Mouse (Mus musculus): ENCODE measurements at regions not wholly inside any gene's neighbourhood (a gene's known extent, or its start where the extent isn't known, plus 50 kb on each side); places are given as distances from the start of the nearest gene placed in this dataset.

DNA sequence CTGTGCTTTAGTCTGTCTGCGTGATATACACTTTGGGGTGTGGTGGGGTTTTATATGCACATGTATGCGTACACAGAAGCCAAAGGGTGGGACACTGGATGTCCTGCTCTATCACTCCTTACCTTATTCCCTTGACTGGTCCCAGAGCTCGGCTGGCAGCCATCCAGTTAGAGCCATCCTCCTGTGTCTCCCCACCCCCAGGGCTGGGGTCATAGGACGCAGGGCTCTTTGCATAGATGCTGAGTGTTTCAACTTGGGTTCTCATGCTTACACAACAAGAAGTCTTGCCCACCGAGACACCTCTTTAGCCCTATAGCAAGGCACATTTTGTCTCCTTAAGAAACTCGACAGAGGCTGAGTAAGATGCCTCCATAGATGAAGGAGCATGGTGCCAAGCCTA is 357.2 kb downstream of the Prdm2 start:
- no peak for DNase-seq

GRCm38 (mm10) chr4:142853924-142854323 is 358.9 kb downstream of the Prdm2 start:
- peak; percentile 37 for DNase-seq

DNA sequence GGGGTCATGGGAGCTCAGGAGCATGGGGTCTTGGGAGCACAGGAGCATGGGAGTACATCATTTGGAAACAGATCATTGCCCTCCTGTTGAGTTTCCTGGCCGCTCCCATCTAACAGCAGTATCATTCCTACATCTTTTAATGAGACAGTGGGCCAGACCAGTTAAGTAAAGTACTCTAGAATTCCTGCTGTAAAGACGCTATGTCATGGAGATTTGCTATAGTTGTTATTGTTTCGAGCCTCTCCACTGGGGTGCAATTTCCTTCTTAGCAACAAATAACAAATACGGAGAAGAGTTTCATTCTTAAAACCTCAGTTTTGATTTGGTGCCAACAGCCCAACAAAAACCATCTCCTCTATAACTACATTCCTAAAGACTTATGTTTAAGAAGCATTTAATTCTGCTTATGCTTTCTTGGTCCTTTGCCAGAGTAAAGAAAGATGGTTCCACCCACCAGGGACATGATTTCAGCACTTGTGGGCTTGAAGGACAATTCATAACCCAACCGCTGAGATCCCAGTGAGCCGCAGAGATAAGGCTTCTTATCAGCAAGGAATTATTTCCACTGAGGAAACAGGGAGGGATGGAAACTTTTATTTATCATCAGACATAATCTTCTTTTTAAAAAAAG is 367.6 kb downstream of the Prdm2 start:
- DNase-seq = no peak

GRCm38 (mm10) chr4:142839540-142839939 is 373.3 kb downstream of the Prdm2 start:
- no peak for DNase-seq

- no peak for DNase-seq
These were observed 374.3 kb downstream of the Prdm2 start for GRCm38 (mm10) chr4:142838363-142838964.

DNA sequence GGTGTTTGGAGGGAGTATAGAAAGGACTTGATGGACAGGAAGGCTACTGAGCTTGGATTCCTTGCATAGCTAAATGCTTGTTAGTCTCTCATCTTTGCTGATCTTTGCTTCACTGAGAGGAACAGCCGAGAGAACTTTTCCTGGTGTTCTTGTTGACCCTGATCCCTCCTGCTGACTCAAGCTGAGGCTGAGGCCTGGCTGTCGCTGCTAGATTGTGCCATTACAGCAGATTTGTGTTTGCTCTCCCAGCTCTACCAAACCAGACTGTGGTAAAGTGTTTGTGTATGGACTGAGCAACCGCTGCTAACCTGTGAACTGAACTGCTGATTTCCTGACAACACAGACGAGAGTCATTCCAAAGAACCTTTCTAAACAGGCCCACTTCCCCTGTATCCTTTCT is 375.2 kb downstream of the Prdm2 start:
- DNase-seq = no peak

DNA sequence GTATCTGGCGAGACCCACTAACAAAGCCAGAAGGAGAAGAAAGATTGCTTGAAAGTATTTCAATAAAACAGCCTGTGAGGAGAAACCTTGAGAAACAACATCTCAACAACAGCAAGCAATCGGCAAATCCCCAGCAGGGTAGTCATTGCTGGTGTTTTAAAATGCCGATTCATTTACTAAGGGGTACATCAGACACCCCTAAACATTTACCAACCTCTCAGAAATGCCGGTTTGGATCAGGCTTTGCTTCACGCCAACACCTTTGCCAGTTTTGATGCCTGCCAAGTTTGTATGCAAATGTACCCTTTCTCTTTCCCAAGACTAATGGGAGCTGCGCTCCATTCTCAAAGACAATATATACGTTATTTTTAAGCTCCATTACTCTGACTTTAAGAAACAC is 383.1 kb downstream of the Prdm2 start:
- peak; percentile 9 for DNase-seq

GRCm38 (mm10) chr4:142828969-142829368 is 383.8 kb downstream of the Prdm2 start:
- DNase-seq = no peak

- no peak for DNase-seq
These were observed 386.4 kb downstream of the Prdm2 start for GRCm38 (mm10) chr4:142826250-142826893.

DNA sequence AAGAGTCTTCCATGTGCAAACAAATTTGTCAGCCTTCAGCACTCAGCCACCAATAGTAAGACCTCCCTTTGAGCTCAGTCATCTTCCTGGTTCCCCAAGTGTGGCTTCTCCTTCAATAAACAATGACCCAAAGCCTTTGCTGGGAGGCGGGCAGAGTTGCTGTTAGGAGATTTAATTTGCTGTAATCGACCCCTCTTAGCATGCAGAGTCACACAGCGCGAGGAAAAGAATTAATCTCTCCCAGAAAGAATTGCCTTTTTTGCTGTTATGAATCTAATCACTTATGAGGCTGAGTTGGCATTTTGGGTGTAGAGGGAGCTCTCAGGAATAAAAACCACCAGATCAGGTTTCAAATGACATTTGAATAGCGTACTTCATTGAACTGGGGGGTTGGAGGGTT is 387.0 kb downstream of the Prdm2 start:
- DNase-seq = no peak

- no peak for DNase-seq
These were observed 394.4 kb downstream of the Prdm2 start for GRCm38 (mm10) chr4:142818440-142818839.

DNA sequence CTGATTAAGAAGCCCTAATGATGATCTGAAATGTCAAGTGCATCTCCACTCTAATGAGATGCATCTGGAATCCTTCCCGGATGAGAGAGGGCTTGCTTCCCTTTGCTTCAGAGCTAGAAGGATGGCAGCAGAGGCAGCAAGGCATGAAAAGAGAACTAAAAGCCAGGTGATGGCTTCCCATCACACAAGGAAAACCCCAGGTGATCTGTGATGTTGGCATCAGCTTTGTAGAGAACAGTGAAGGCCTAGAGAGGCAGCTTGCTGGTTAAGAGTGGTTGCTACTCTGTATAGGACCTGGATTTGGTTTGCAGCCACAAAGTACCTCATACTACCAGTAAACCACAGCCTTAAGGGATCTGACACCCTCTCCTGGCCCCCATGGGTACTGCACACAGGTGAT is 395.8 kb downstream of the Prdm2 start:
- no peak for DNase-seq

- DNase-seq = no peak
These were observed 409.0 kb downstream of the Prdm2 start for GRCm38 (mm10) chr4:142803819-142804218.

- no peak for DNase-seq
These were observed 413.5 kb downstream of the Prdm2 start for GRCm38 (mm10) chr4:142799291-142799690.

DNA sequence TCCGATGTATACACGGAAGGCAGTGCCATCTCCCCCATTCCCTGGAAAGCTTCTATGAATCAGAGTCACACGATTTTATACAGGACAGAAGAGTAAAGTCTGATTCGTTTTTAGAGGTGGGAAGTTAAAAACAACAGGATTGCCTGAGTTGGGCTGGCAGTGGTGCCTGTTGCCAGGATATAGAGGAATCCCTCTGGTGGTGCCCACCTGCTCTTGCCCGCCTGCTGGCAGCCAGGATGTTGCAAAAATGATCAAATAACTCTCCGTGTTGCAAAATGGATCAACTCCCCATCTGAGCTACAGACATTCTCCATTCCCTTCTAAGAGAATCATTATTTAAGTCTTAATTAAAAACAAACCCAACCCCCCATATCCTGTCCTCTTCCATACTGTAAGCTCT is 414.0 kb downstream of the Prdm2 start:
- peak; percentile 18 for DNase-seq

DNA sequence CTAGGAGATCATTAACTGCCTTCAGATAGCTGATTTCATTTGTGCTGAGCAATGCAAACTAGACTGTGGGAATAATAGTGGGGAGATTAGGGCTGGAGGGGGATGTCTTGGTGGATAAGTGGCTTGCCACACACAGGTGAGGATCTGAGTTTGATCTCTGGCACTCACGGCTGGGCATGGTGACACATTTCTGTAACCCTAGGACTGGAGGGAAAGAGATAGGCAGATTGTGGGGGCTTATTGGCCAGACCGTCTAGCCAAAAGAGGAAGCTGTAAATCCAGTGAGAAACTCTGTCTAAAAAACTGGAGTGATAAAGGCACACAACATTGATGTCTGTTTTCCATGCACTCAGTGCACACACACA is 420.2 kb downstream of the Prdm2 start:
- no peak for DNase-seq

DNA sequence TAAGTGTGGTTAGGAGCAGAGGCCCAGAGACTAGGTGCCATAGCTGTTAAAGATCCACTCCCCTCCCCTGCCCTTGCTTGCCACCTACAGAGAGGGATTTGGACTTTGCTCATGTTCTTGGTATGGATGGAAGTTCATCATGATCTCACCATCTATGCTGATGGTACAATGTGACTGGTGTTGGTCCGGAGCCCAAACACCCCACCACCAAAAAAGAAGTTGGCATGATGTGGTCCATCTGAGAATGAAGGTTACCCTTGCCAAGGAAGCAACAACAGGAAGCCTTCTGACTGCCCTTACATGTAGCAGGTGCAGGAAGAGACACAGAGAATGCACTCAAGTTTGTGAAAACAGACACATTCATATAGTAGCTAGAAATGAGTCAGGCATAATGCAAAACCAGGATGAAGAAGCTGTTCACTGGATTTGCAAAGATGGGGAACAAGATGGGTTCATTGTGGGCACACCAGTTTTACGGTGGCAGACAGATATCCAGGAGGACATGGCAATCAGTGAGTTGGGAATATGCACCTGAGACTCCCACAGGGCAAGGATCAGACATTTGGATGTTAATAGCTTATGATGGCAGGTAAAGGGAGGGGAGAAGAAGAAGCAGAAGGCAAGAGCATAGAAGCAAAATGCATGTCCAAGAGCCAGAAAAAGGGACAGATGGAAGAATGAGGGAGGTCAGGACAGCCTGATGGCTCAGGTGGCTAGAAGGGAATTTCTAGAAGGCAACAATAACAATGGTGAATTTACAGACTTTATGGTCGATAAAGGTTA is 420.8 kb downstream of the Prdm2 start:
- DNase-seq = no peak

DNA sequence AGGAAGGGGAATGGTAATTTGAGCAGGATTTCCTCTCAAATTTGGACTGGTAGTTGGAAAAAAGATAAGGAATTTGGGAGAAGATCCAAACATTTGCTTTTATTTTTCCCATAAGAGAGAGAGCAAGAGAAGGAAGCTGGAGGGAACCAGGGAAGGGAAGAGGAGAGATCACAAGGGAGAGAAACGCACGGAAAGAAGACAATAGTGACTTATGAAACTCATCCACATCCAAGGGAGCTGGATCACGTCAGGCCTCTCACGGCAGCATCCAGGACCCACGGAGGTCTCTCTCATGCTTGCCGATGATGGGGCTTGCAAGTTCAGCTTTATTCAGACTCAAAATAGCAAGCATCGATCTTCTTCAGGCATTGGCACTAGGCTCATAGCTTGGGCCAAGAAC is 423.7 kb downstream of the Prdm2 start:
- no peak for DNase-seq

- no peak for DNase-seq
These were observed 427.4 kb downstream of the Prdm2 start for GRCm38 (mm10) chr4:142785386-142785785.

DNA sequence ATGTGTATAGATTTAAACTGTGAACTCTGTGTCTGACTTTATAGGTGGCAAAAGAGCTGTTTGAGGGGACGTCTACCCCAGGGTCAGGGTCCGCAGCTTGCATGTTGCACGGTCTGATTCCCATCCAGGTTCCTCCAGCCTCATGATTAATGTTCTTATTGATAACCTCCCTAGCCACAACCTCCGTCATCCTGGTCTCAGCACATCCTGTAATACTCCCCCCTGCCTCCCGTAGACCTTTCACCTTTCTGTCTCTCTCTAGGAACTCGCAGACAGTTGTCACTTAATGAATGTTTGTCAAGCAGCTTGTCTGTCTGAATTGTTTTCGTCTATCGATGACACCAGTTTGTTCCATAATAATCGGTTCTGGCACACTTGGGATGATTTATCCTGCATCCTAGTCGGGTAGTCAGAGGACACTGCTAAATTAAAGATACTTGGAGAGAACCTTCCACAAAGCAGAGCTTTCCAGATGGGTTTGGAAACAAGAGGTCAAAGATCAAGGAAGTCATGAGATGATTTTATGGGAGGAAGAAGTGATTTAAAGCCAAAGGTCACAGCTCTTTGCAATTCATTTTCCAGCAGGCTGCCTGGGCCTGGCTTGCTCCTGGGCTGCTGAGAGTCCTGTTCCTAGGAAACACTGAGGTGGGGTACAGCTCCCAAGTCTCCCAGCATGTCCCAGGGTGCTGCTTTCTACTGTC is 435.9 kb downstream of the Prdm2 start:
- DNase-seq = no peak

GRCm38 (mm10) chr4:142775023-142775422 is 437.8 kb downstream of the Prdm2 start:
- DNase-seq = no peak

GRCm38 (mm10) chr4:142773651-142774151 is 439.1 kb downstream of the Prdm2 start:
- no peak for DNase-seq
